Mouse (Mus musculus) adrenal gland, adult 8-10 months (tissue): Measurements from ENCODE around the gene Adamts4. TPM values are rescaled to one million over a fixed set of nuclear protein-coding genes. Genes with fewer than 3 reads are reported as not detected.
"Not testable (repeated sequence)": the region's sequence is repeated elsewhere in the genome, so short reads cannot be mapped to it uniquely, and the experiment has no call there.

Experiments
- DNase-seq: peaks from one replicate; pipeline ENCODE4 v3.0.0; 2022
- total RNA-seq, 4 experiments: library from RNA; stranded (reverse); gene quantifications; 2 replicates each; pipeline ENCODE4 v1.2.4; 2022

Gene Adamts4
- total RNA-seq, 4 experiments from 2014 or later = 0.46 to 0.80 (median 0.60) TPM

DNA sequence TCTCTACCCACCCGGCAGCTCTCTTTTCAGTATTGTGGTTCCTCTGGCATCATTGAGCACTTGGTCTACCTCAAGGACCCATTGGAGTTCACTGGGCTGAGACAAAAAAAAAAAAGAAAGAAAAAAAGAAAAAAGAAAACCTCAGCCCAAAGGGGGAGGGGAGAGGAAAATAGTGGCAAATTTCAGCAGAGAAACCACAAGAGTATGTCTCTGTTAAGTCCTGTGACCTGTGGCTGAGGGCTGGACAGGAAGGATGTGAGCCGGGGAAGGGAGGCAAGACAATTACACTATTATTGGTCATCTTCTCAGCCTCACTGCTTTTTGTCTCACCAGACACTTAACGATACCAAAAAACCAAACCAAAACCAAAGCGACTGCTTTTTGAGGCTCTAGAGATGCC, 18.4 kb upstream of the Adamts4 start:
- DNase-seq = no peak

DNA sequence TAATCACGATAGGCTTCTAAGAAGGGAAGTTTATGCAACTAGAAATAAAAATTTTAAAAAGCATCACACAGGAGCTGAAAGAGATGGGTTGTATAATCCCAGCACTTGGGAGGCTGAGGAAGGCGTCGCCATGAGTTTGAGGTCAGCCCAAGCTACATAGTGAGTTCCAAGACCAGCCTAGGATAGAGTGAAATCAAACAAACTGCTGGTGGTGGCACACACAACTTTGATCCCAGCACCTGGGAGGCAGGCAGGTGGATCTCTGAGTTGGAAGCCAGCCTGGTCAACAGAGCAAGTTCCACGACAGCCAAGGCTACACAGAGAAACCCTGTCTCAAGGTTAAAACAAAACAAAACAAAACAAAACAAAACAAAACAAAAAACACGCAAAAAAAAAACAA, 17.9 kb upstream of the Adamts4 start:
- DNase-seq = no peak

DNA sequence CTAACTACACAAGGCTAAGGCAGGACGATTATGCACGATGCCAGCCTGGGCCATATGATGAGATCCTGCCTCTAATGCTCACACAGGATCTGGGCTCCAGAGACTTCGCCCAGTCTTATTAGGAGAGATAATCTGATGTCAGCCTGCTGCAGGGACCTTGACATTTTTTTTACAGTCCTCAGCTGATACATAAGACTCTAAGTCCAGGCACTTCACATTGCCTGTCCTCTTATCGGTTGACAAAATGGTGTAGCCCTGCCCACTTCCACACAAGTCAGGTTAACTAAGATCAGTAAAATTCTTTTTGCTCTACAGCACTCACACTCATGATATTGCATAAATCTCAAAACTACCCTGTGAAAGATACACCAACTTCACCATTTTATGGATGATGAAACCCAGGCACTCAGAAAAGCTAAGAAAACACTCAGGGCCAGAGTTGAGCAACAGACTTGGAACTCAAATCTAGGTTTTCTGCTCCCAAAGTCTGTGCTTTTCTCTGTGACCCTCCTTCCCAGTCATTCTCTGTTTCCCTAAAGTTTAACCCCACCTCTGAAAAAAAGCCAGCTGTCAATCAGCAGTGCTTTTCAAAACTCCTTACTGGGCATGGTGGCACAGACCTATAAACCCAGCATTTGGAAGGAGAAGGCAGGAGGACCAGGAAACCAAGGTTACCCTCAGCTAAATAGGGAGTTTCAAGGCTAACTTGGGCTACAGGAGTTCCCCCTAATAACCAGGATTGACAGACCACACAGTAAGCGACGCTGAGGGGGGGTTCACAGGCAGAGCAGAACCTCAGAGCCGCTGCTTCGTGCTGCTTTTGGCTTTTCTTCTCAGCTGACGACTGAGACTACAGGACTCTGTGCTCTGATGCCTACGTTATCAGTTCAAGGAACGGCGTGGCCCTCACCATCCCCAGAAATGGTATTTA, 17.2 kb upstream of the Adamts4 start:
- no peak for DNase-seq

DNA sequence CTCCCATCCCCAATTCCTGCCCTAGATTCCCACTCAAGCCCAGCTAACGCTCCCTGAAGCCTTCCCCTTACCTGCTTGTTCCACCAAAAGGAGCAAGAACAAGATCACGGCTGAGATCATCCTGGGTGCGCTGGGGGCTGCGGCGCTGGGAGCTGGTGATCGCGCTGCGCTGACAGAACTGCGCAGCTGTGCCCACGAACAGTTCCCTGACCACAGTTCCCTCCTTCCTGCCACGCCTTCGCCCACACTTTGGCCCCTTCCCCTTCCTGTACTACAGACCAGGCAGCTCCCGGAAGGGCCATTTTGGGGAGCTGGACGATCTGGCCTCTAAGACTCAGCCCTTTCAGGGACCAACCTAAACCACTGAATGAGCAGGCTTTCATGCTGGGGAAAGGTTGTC, 16.1 kb upstream of the Adamts4 start, which contains the start of gene Fcer1g:
Gene Fcer1g (minus strand): TSS at position 240 of the 400 bp plus-strand sequence.
- no peak for DNase-seq

DNA sequence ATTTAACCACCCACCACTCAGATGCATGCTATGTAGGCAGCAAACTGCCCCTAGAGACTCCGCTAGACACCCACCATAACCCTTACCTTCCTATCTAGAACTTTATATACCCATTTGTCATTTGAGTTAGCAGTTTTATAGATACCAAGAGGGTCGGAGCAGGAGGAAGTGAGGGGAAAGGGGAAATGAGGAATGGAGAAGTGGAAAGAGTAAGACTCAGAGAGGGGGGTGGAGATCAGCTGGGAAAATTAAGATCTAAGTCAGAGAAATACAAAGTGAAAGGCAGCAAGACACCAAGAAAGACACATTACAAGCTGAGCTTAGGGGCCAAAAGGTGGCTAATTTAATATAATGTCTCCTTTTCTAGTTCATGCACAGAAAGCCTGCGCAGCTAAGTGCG, 15.7 kb upstream of the Adamts4 start:
- DNase-seq = no peak

DNA sequence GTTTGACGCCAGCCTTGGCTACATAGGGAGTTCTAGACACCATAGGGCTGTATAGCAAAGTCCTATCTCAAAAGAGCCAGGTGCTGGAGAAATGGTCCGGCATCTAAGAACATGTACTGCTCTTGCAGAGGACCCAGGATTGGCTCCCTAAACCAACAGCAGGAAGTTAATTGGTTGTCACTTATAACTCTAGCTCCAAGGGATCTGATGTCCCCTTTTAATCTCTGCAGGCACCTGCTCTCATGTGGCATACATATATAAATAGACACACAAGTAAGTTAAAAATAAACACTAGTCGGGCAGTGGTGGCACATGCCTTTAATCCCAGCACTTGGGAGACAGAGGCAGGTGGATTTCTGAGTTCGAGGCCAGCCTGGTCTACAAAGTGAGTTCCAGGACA, 14.4 kb upstream of the Adamts4 start:
- no peak for DNase-seq

DNA sequence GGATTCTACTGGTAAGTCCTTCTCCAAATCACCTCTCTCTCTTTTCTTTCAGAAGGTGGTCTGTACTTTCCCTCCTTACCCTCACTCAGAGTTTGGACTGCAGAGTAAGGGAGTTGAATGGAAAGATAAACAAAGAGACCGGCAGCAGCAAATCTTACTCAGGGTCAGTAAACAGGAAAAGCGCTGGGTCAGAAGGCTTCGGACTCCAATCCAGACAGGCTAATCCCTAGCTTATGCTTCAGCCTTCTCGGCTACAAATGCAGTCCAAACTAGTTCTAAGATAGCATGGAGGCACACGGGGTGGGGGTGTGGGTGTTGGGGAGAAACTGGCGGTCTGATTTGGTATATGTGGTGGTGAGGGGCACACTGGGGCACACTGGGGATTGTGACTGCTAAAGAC, 12.8 kb upstream of the Adamts4 start:
- DNase-seq = no peak

DNA sequence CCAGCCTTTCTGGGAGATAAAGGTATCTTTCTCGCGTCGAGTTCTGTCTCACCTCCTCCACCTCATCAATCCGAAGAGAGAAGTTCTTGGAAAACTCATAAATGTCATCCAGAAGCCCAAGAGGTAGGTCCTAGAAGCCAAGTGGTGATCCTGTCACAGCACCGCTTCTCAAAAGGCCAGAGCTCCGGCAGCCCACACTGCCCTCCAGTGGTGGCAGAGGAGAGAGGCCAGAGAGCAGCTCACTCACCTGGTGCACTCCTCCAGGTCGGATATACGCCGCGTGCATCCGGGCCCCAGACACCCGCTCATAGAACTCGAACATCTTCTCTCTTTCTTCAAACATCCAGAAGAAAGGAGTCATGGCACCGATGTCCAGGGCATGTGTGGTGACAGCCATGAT, 11.8 kb upstream of the Adamts4 start:
- DNase-seq = peak; percentile 60

DNA sequence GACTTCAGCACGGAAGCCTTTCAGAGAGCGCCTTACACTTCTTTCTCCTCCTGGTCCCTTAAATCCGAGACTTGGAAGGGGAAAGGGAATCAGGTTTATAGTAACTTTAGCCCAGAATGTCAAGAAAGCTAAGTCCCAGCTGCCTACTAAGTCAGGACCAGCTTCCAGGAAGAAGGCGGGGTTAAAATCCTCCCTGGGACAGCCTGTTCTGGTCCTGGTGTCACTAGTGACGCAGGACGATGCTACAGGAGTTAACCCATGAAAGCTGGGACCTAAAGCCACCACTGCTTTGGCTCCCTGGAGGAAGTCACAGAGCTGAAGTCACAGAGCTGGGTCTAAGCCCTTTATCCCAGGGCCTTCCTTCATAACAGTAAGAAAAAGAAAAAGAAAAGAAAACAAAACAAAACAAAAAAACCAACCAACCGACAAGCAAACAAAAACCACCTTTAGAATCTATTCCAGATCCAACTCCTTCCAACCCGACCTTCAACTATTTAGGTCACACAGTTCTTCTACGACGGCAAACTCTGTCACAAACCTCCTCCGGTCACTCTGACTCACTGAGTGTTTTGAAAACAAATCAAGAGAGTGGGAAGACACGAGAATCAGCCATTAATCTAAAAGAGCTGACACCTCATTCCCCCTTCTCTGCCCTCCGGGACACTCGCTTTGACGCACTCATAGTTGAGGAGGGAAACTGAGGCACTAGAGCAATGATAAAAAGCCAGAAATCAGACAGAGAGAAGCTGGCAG, 10.1 kb upstream of the Adamts4 start:
- peak; percentile 70 for DNase-seq

DNA sequence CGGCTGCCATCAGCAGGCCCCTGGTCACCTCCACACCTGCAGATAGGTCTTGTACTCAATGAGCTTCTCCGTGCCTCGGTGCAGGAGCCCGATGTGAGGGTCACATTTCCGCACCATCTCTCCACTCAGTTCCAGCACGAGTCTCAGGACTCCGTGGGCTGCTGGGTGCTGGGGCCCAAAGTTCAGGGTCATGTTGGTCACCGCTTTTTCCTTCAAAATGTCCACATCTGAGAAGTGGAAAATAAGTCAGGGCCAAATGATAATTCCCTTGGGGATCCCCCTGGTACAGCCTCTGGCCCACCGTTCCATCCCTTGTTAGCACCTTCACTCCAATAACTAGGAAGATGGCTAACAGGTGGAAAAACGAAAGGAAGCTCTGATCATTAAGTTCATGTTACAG, 9.3 kb upstream of the Adamts4 start:
- no peak for DNase-seq

DNA sequence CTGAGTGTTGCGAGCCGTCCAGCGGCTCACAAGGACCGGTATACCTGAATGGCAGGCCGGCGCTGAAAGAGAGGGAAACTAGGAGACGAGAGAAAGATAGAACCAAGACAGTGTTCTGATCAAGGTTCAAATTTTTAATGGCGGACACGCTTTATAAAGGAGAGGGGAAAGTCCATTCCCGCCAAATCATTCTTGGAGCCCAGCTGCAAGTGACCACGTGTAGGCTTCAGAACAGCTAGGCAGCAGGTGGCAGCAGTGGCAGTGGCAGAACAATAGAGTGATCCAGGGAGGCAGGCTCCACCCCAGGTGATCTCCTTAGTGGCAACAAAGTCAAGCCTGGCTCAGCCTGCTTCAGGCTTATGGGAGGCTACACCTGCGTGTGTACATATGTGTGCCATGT, 8.3 kb upstream of the Adamts4 start:
- DNase-seq = not testable (repeated sequence)

DNA sequence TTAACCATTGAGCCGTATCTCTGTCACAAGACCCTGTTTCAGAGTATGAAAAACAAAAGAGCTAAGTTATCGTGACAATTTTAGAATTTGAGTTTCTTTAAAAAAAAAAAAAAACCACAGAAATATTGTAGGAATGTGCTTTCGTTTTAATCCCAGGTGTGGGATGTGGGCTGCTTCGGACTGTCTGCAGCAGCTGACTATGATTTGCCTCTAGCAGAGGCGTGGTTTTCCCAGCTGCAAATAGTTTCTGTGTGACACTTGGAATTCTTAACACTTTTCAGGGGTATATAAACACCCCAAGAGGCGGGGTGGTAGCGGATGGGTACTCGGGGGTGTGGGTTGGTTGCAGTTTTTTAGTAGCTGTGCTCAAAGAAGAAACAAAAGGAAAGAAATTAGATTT, 4.9 kb upstream of the Adamts4 start:
- no peak for DNase-seq

DNA sequence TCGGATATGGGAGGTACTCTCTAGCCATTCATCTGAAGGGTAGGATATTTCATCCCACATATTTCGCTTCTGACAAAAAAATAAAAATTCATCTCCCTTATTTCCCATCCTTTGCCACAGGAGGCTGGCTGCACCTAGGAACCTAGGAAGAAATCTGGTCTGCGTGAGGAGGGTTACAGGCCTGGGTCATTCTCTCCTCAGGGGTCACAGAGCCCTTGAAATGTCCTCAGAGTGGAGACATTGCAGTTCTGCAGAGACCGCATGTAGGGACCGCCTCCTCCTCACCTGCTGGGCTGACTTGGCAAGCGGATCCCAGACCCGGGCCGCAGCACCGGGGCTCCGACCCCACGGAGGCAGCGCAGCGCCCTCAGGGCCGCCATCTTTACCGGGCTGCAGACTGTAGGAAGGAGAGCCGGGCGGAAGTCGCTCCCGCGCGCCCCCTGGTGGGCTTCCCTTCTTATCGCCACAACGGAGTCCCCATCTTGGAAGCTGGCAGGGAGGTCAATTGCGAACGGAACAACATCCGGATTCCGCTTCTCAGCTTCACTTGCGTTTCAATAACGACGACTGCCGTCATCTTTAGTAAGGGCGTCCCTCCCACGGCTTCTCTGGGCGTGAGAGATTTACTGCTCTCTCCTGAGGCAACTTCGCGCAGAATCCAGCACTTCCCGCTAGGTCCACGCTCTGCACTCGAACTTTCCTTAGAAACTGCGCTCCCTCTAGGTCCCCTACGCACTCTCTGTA, 3.3 kb upstream of the Adamts4 start:
- DNase-seq = peak; percentile 97

DNA sequence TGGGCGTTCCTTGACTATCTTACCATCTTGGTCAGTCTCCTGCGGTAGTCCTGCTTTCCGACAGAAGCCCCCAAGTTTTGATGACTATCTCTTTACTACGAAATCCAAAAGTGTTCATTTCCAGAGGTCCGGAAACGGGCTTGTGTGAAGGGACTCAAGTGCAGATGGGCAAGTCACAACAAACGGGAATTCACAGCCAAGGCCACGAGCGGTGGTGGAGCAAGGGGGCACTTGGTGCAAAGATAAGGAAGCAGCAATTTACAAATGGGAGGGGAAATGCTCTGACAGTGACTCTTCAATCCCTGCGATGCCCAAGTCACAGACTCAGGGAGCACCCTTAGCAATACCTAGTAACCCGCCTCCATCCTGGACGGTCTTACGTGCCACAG, 2.8 kb upstream of the Adamts4 start:
- DNase-seq = no peak

DNA sequence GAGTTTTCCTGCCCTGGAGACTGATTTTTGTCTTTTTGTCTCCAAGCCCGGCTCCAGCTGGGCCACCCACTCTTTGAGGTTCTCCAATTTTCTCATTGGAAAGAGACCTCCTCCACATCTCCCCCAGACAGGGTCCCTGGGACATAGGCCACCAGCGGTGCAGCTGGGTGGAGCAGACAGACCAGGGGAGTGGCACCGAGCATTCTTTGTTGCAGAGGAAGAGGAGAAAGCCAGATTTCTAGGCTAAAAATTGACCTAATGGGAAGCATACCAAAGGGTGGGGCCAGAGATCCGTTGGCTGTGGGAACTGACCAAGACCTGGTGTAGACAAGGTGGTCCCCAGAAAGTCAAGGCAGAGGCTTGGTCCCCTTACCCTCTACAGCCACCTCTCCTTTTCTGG, 2.3 kb upstream of the Adamts4 start:
- no peak for DNase-seq

DNA sequence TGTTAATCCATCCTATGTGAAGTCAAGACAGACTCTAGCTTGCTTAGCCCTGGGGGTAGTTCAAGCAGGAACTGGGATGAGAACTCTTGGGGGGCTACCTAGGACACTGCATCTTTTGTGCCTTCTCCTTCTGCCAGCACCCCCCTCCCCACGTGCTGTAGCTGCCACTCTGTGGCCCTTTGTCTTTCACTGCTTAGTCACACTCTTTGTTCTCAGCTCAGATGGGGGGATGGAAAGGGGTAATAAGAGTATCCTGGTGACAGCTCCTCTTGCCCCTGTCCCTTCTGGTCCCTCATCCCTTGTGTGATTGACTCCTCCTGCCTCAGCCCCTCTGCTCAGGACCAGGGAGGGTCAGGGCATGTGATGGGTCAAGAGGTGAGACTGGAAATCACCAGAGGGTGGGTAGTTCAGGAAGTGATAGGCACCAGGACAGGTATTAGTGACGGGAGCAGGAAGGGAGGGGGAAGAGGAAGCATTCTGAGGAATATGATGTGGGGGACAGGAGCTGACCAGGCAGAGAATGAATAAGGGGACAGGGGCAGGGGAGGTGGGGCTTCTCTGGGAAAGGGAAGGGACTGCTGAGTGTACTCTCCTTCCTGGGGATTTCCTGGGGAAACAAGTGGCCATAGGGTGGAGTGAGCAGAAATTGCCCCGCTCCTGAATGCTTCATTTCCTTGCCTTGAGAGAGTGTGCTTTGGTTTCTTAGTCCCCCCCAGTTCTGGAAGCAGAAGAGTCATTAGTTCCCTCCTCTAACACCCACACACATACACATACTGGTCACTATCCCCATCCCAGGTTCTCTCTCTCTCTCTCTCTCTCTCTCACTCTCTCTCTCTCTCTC, 1.6 kb upstream of the Adamts4 start:
- no peak for DNase-seq

DNA sequence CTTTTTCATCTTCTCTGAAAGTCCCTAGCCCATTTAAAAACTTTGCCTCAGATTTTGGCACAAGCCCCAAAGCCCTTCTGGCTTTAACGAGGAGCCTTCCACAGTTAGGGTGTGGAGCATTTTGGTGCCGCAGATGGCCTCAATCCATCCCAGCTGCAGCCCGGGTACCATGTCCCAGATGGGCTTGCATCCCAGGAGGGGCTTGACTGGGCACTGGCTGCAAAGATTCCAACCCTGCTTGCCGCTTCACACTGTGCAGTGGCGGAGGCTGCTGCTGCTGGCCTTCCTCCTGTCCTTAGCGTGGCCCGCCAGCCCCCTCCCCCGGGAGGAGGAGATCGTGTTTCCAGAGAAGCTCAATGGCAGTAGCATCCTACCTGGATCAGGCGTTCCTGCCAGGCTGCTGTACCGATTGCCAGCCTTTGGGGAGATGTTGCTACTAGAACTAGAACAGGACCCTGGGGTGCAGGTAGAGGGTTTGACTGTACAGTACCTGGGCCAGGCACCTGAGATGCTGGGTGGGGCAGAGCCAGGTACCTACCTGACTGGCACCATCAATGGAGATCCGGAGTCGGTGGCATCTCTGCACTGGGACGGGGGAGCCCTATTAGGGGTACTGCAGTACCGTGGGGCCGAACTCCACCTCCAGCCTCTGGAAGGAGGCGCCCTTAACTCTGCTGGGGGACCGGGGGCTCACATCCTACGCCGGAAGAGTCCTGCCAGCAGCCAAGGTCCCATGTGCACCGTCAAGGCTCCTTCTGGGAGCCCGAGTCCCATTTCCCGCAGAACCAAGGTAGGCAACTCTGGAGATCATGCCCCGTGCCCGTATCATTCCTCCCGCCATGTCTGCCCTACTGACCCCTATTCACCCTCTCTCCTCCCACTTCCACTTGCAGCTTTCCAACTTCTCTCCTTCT, 716 bp downstream of the Adamts4 start, which contains the start of gene Ndufs2:
Gene Ndufs2 (minus strand): TSS at position 709 of the 914 bp plus-strand sequence.
- no peak for DNase-seq

DNA sequence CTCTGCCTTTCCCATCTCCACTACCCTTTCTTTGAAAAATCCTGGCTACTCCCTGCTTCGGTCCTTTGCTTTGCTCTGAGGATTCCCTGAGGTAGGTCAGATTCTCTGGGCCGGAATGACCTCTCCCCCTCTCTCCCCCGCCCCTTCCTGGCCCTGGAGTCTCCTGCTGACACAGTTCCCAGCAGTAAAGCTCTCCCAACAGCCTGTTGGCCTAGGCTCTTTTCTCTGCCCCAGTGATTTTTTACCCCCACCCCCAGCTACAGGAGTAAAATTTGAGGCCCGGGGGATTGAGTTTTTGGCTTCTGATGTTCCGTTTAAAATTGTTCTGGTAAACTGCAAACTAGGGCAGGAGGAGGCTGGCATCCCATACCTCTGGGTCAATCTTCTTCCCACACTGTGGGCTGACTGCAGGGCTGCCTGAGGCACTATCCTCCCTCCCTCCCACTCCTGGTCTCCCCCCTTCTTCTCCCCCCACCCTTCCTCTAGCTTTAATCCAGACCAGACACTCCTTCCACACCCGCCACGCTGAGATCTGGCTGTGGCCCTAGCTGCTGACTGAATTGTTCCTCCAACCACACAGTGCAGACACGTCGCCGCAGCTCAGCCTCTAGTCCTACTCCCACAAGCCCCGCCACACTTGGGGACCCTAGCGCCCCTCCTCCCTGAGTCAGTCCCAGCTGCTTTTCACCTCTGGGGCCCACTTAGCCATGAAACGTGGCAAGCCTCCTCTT, 1.5 kb downstream of the Adamts4 start:
- DNase-seq = no peak

DNA sequence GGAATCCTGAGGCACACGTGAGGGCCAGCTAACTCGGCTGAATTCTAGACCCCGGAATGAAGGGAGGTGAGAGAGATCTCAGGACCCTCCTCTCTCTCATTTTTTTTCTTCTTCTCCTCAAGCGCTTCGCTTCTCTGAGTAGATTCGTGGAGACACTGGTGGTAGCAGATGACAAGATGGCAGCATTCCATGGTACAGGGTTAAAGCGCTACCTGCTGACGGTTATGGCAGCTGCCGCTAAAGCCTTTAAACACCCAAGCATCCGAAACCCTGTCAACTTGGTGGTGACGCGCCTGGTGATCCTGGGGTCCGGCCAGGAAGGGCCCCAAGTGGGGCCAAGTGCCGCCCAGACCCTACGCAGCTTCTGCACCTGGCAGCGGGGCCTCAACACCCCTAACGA, 2.2 kb downstream of the Adamts4 start:
- no peak for DNase-seq
